Mouse (Mus musculus) left cerebral cortex, postnatal 4 days (tissue): Measurements from ENCODE around the gene Ano6. TPM values are rescaled to one million over a fixed set of nuclear protein-coding genes. Genes with fewer than 3 reads are reported as not detected.

Experiments
- DNase-seq: peaks from one replicate; pipeline ENCODE4 v3.0.0-alpha.2; 2022
- intact Hi-C: fragments of 180-260 bp; cut with DNase I; formaldehyde crosslinking; loops from one replicate; pipeline ENCODE4 v1.15.1; 2025
- total RNA-seq, 2 experiments: library from RNA; stranded (reverse); gene quantifications; 2 replicates each; pipeline ENCODE4 v1.2.3; 2021

The Ano6 gene
- total RNA-seq, 2 experiments from 2014 or later, result 26.9 to 27.2 TPM

DNA sequence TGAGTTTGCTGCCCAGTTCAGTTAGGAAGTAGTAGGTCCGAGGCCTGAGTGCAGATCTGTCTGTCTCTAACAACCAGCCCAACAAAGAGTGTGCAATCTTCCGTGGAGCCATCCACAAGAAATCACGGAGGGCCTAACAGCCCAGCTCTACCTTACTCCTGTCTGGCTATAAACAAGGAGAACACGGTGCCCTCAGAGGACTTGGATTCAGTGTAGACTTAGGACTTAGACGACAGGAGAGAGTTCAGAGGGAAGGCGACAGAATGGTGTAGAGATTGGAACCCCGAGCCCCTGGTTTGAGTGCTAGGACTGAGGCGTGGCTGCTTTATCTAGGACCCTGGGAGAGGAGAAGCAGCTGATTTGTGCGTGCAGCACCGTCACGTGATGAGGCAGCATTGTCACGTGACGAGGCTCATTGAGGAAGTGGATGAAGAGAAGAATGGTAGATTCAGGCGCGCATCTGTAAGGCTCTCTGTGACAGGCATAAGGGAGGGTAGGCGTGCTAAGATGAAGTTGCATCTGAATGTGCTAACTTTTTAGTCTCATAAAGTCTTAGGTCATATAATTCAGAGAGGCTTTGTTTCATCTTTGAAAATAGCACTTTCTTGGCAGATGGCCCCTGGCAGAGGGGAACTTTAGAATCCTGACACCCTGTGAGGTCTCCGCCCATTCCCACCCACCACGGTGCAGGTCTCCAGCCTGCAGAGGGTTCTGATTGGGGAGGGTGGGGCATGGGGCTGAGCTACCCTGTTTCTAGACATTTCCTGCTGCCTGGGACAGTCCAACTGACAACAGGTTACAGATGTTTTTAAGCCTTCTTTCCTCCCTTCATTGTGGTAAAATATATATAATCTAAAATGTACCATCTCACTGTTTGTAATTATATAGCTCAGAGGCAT is 59.1 kb downstream of the Ano6 start:
- intact Hi-C loops, result no loop called here
- no peak for DNase-seq

DNA sequence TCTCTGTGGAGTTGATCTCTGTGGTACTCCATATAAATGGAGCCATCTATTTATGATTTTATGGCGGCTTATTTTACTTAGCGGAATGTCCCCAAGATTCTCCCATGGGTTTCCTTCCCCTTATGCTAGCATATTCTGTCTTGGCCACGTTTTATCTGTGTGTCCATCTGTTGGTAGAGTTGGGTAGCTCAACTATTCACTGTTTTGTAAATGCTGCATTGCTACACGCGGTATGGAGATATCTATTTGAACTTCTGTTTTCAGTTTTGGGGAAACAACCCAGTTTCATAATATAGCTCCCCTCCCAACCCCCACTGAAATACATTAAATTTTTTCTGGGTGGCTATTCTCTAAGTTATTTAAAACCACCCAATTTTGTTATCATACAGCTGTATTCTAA is 59.9 kb downstream of the Ano6 start:
- no peak for DNase-seq
- intact Hi-C loops, result no loop called here

- intact Hi-C loops, result no loop called here
- no peak for DNase-seq
These were observed 64.6 kb downstream of the Ano6 start for GRCm38 (mm10) chr15:95855051-95855844.

DNA sequence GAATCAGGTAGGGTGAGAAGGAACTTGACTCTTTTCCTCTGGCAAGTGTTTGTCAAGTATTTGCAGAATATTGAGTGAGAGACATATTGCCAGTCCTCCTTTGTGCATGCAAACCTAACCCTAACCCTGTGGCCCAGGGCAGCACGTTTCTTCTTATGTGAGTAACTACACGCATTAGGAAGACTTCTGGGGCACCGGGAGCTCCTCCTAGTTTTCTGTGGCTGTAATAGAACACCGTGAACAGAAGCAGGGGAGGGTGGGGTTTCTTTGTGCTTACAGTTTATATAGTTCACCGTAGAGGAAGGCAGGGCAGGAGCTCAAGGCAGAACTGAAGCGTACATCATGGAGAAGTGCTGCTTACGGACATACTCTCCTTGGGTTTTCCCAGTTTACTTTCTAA is 65.3 kb downstream of the Ano6 start:
- intact Hi-C loops, result no loop called here
- DNase-seq, result no peak

DNA sequence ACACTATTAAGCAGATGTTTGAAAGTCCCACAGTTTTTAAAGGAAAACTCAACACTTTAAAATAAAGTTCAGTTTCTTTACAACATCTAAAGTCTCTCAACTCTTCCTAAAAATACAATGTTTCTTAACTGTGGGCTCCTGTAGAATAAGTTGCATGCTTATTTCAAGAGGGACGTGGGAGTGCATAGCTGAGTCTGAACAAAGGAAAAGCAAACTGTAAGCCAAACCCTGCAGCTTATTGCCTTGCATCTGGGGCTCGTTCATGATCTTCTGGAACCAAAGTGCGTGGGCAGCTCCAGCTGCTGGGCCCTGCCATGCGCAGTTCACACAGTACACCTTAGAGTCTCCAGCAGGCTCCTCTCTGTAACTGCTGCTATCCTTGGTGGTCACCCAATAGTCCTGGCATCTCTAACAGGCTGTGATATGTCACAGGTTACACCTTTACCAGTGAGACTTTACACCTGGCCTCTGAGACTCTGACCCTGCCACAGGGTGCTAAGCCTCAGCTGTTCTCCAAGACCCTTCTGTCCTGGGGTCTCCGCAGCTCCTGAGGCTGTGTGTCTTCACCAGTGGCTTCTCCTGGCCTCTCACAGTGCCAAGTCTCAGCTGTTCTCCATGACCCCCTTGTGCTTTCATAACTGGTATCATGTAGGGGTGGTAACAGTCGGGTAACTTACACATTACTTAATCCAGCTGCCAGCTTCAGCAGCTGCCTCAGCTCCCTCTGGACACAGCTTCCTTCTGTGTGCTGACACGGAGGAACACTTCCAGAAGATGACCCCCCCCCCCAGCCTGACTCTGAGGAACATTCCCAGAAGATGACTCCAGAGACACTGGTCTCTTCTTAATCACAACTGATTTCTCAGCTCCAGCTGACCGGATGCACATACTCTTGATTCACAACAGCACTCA is 66.3 kb downstream of the Ano6 start:
- no peak for DNase-seq
- intact Hi-C loops, result no loop called here

DNA sequence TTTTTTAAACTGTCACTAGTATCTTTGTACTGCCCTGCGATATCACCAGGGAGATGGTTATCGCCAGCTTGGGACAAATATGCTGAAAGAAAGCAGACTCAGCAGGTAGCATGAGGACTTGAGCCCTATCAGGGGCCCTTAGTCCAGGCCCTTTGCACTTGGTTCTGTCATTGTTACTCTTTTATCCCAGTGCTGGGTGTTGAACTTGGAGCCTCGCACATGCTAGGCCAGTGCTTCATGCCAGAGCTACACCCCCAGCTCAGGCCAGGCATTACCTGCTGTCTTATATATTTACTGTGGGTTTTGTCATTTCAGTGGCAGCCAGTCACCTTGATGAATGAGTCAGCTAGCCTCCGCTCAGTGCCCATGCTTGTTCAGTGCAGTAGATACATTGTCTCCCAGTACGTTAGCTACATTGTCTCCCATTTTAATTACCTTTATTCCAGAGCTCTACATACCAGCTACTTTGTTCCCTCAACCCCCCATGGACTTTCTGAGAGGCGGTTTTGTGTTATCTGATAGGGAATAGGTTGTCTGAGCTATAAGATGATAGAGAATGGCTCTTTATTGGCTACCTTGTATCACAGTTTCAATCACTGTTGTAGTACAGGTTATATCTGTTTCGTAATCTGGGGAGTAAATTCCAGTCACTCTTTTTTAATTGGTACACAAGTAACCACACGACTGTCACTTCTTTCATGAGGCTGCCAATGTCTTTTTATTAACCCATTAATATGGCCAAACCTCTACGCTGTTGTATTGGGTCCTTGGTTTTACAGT is 68.4 kb downstream of the Ano6 start:
- intact Hi-C loops, result no loop called here
- DNase-seq, result no peak

- intact Hi-C loops, result no loop called here
These were observed 73.4 kb downstream of the Ano6 start for GRCm38 (mm10) chr15:95863865-95864660.

DNA sequence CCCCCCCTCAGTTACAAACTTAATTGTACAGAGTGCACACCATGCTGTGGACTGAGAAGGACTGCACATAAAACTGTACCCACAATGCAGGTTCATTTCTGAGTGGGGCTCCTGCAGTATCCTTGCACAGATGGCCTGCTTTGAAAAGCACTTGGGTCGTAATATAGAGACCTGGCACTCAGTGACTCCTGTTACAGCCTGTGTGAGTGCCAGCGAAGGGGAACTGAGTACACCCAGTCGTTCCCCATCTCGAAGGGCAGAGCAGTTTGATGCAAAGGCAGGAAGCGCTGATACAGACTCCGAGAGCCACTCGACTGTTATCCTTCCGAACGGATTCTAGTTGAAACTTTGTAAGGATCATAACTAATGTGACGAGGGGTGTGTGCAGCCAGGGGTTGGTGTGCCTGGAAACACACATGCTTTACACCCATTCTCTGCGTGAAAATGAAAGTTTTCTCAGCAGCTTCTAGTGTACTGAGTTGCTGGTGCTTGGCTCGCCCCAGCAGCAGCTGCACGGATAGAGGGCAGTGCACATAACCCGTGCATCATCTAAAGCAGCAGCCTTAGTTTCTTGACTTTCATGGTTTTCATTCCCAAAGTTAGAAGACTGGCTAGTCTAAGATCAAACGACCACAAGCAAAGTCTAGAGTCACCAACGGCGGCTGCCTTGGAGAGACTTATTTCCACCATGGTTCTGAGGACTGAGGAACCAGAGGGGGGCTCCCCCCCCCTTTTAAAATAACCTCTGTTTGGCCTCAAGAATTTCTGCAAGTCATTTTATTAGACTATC is 74.9 kb downstream of the Ano6 start:
- no peak for DNase-seq
- intact Hi-C loops, result no loop called here

More at GRCm38 (mm10) chr15:95863865-95864660, 73.4 kb downstream of the Ano6 start:
- no peak for DNase-seq

- no peak for DNase-seq
- intact Hi-C loops, result no loop called here
These were observed 77.5 kb downstream of the Ano6 start for GRCm38 (mm10) chr15:95868172-95868571.

GRCm38 (mm10) chr15:95869611-95870010 is 79.0 kb downstream of the Ano6 start:
- intact Hi-C loops, result no loop called here

GRCm38 (mm10) chr15:95871631-95872030 is 81.0 kb downstream of the Ano6 start:
- no peak for DNase-seq
- intact Hi-C loops, result no loop called here

More at GRCm38 (mm10) chr15:95869611-95870010, 79.0 kb downstream of the Ano6 start:
- DNase-seq, result no peak

GRCm38 (mm10) chr15:95872447-95872846 is 81.8 kb downstream of the Ano6 start:
- intact Hi-C loops, result no loop called here
- no peak for DNase-seq

GRCm38 (mm10) chr15:95873276-95873675 is 82.6 kb downstream of the Ano6 start:
- intact Hi-C loops, result no loop called here
- no peak for DNase-seq

- no peak for DNase-seq
- intact Hi-C loops, result no loop called here
These were observed 83.6 kb downstream of the Ano6 start for GRCm38 (mm10) chr15:95874216-95874615.

GRCm38 (mm10) chr15:95874726-95875125 is 84.1 kb downstream of the Ano6 start:
- intact Hi-C loops, result no loop called here
- DNase-seq, result no peak

DNA sequence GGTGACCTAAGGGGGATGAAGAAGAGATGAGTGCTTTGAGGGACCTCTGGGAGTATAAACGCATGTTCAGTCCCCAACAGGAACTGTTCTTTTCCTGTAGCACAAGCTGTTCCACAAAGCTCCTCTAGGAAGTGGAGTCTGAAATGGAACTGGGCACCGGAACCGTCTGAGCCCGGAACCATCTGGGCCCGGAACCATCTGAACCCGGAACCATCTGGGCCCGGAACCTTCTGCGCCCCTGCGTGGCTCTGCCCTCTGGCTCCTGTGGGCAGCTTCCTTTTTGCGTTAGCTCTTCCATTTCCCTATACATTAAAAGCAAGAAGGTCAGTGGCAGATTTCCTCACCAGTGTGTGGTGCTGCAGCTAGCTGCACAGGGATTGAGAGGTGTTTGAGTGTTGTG is 85.3 kb downstream of the Ano6 start:
- intact Hi-C loops, result no loop called here

DNA sequence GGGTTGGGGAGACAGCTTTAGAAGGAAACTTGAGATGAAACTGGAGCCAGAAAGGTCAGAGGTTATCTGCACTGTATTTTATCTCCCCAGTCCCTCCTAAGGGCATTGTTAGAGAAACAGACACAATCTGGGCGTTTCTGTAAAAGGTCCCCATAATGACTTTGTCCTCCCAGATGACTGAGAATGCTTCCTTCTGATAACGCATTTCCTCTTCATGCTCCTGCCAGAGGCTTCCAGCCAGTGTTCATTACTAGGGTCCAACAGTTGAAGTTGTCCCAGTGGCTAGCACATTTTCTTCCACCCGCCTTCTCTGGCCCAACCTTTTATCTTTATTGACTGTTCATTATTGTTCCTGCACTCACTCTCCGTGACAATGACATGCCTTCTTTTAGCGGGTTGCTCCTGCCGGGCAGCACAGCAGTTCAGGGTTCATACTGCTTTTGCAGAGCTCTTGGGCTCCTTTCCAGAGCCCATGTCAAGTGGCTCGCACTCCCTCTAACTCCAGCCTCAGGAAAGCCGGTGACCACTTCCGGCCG is 90.0 kb downstream of the Ano6 start:
- DNase-seq, result no peak
- intact Hi-C loops, result no loop called here

More for the DNA sequence above, 85.3 kb downstream of the Ano6 start:
- no peak for DNase-seq

GRCm38 (mm10) chr15:95882436-95882835 is 91.8 kb downstream of the Ano6 start:
- DNase-seq, result no peak

More at GRCm38 (mm10) chr15:95882436-95882835, 91.8 kb downstream of the Ano6 start:
- intact Hi-C loops, result no loop called here
